Mouse (Mus musculus): Measurements from ENCODE around the gene Ndufs6. TPM values are rescaled to one million over a fixed set of nuclear protein-coding genes. Genes with fewer than 3 reads are reported as not detected.

Ndufs6 gene
- polyA plus RNA-seq, 1 experiment from 2014 or later, result 401 TPM

GRCm38 (mm10) chr13:73270451-73271081 is 57.8 kb downstream of the Ndufs6 start:
- Histone ChIP-seq H3K27ac (no peak overlapping the region), H3K4me1 (replicated peaks) (peaks cover 57% of the 10 kb centered on the region), H3K4me3 (peak overlapping the region; percentile 50), H3K9me3 (no peaks in the 10 kb centered on the region), H3K27me3 (ENCODE audit: insufficient read depth, poor library complexity, severe bottlenecking) (peaks cover 100% of the 10 kb centered on the region), H3K36me3 (no peaks in the 10 kb centered on the region)
- 4% methylated on average over 22 of the region's 22 CpGs for WGBS
- DNase-seq (ENCODE audit: low spot score), result peak; percentile 55

GRCm38 (mm10) chr13:73269891-73270290 is 58.5 kb downstream of the Ndufs6 start:
- DNase-seq (ENCODE audit: low spot score), result no peak
- Histone ChIP-seq H3K27me3 (ENCODE audit: insufficient read depth, poor library complexity, severe bottlenecking) (peaks cover 100% of the 10 kb centered on the region), H3K4me3 (no peak overlapping the region)

More at GRCm38 (mm10) chr13:73269891-73270290, 58.5 kb downstream of the Ndufs6 start:
- H3K9me3 ChIP-seq, result no peaks in the 10 kb centered on the region
- peaks cover 64% of the 10 kb centered on the region for H3K4me1 ChIP-seq (replicated peaks)
- 8% methylated on average over 3 of the region's 3 CpGs for WGBS
- no peaks in the 10 kb centered on the region for H3K36me3 ChIP-seq
- H3K27ac ChIP-seq, result no peak overlapping the region

Other genes with a start within 250 kb of the Ndufs6 start
- 5.4 and 8.0 TPM in 2 replicates for gene Irx4, start 68.1 kb downstream of the Ndufs6 start, polyA plus RNA-seq (2016; fragmentation: Nextera tagmentation; extraction: Ambion mirVana)
- 139 and 152 TPM in 2 replicates for gene Mrpl36, start within 50 bp of the Ndufs6 start, polyA plus RNA-seq (2016; fragmentation: Nextera tagmentation; extraction: Ambion mirVana)
- gene Lpcat1, start 138.7 kb upstream of the Ndufs6 start, polyA plus RNA-seq (2016; fragmentation: Nextera tagmentation; extraction: Ambion mirVana), result 58.1 and 66.3 TPM in 2 replicates
- 0.05 and 0.10 TPM in 2 replicates for gene Slc6a3, start 208.2 kb upstream of the Ndufs6 start, polyA plus RNA-seq (2016; fragmentation: Nextera tagmentation; extraction: Ambion mirVana)

Data from hindbrain, embryonic 10.5 days (tissue).